Mouse (Mus musculus) ES-E14 (cell line): ENCODE results near the gene Vmo1. TPM values are rescaled to one million over a fixed set of nuclear protein-coding genes. Genes with fewer than 3 reads are reported as not detected.

ENCODE experiments used
- DNase-seq: peaks from one replicate; pipeline ENCODE4 v3.0.0-alpha.2; 2013; ENCODE audit warnings: low read depth, low spot score
- H3K27ac ChIP-seq: 2 replicates; pipeline ENCODE4 v1.5.1; 2012; ENCODE audit warnings: low read depth, mild to moderate bottlenecking, low read length, moderate library complexity, mixed read lengths; ENCODE audit not compliant: poor library complexity, insufficient read depth, severe bottlenecking
- H3K36me3 ChIP-seq: 2 replicates; pipeline ENCODE4 v1.6.1; 2012; ENCODE audit warnings: mild to moderate bottlenecking, low read length, moderate library complexity, mixed read lengths; ENCODE audit not compliant: control insufficient read depth, poor library complexity, insufficient read depth, severe bottlenecking
- H3K4me1 ChIP-seq, 2 experiments: fragments of 150-350 bp in 1 of 2; sonication (generic) in 1 of 2; 2 replicates each; pipeline ENCODE4 v1.6.1; 2012; ENCODE audit warnings: low read length in 2 of 2, mild to moderate bottlenecking in 1 of 2, mixed read lengths in 1 of 2; ENCODE audit not compliant: control insufficient read depth in 2 of 2, insufficient read depth in 2 of 2, poor library complexity in 1 of 2
- H3K4me3 ChIP-seq, 2 experiments: fragments of 150-350 bp in 1 of 2; sonication (generic) in 1 of 2; 2 replicates each; pipeline ENCODE4 v1.5.1; 2012; ENCODE audit warnings: low read length in 2 of 2, low read depth in 1 of 2, mild to moderate bottlenecking in 1 of 2, mixed read lengths in 1 of 2; ENCODE audit not compliant: insufficient read depth in 1 of 2, poor library complexity in 1 of 2, severe bottlenecking in 1 of 2
- H3K9ac ChIP-seq: 2 replicates; pipeline ENCODE4 v1.6.1; 2012; ENCODE audit warnings: low read depth, mild to moderate bottlenecking, low read length, mixed read lengths; ENCODE audit not compliant: poor library complexity, insufficient read depth, severe bottlenecking
- H3K9me3 ChIP-seq: fragments of 150-350 bp; sonication (generic); 2 replicates; pipeline ENCODE4 v1.6.1; 2012; ENCODE audit warnings: low read depth, mild to moderate bottlenecking, low read length; ENCODE audit not compliant: control insufficient read depth, insufficient read depth
- CHD2 ChIP-seq: IDR thresholded peaks from 2 replicates; pipeline ENCODE4 v1.6.1; 2014; ENCODE audit warnings: mild to moderate bottlenecking, low read depth, low read length, inconsistent platforms
- HCFC1 ChIP-seq: IDR thresholded peaks from 2 replicates; pipeline ENCODE4 v1.6.1; 2012; ENCODE audit warnings: low read length, inconsistent platforms, borderline replicate concordance; ENCODE audit not compliant: insufficient read depth
- MAFK ChIP-seq: IDR thresholded peaks from 2 replicates; pipeline ENCODE4 v1.6.1; 2014; ENCODE audit warnings: mild to moderate bottlenecking, low read depth, low read length, inconsistent platforms; ENCODE audit not compliant: insufficient read depth
- ZC3H11A ChIP-seq: IDR thresholded peaks from 2 replicates; pipeline ENCODE4 v1.6.1; 2012; ENCODE audit warnings: low read depth, mild to moderate bottlenecking, inconsistent platforms, low read length, borderline replicate concordance
- ZNF384 ChIP-seq: IDR thresholded peaks from 2 replicates; pipeline ENCODE4 v1.6.1; 2012; ENCODE audit warnings: low read depth, low read length, inconsistent platforms
- in situ Hi-C, 2 experiments: fragments of 600-800 bp; cut with MboI; formaldehyde crosslinking; loops; one replicate each; pipeline ENCODE4 v1.15.1; 2025; ENCODE audit warnings: low sequenced_read_pairs in 2 of 2, inconsistent platforms in 1 of 2; ENCODE audit not compliant: unreplicated experiment in 2 of 2
- total RNA-seq: library from RNA; depleted of rRNA; stranded (reverse); fragments of 300-350 nt; gene quantifications from 2 replicates; pipeline ENCODE4 v1.2.3, GENCODE M21; 2012

Gene Vmo1
- total RNA-seq, 1 experiment = not detected

GRCm38 (mm10) chr11:70511825-70512224 is 2.6 kb downstream of the Vmo1 start:
- Histone ChIP-seq H3K27ac (no peak overlapping the region), H3K9ac (no peak overlapping the region), H3K4me1 (peaks cover 0 to 12% of the 10 kb centered on the region in 2 experiments; a peak in 1 of 4 replicates), H3K9me3 (no peaks in the 10 kb centered on the region), H3K4me3 (no peak overlapping the region), H3K36me3 (no peaks in the 10 kb centered on the region)
- TF ChIP-seq HCFC1 (no peak), MAFK (no peak), CHD2 (no peak), ZNF384 (no peak)
- DNase-seq = no peak
- in situ Hi-C loops = no loop called here

DNA sequence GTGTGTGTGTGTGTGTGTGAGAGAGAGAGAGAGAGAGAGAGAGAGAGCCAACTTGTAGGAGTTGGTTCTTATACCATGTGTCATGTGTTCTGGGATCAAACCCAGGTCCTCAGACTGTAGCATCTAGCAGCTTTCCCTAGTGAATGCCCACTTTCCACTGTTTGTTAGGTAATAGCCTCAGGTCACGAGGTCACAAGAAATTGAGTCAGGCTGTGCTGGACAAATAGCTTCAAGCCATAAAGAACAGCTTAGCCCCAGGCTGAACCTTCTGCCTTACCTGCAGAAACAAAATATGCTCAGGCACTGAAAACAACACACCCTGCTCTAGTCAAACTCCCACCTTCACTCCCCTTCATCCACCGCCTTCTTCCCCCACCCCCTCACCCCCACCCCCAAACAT is 3.2 kb downstream of the Vmo1 start:
- TF ChIP-seq ZC3H11A (no peak), MAFK (no peak), ZNF384 (no peak), HCFC1 (no peak), CHD2 (no peak)
- Histone ChIP-seq H3K9ac (no peak overlapping the region), H3K4me1 (peaks cover 0 to 12% of the 10 kb centered on the region in 2 experiments; a peak in 1 of 4 replicates), H3K4me3 (no peak overlapping the region), H3K27ac (no peak overlapping the region), H3K36me3 (no peaks in the 10 kb centered on the region), H3K9me3 (no peaks in the 10 kb centered on the region)
- no peak for DNase-seq
- in situ Hi-C loops = no loop called here

GRCm38 (mm10) chr11:70509753-70510564 is 4.5 kb downstream of the Vmo1 start:
- Histone ChIP-seq H3K4me3 (peak overlapping the region; percentile 41 to 48; a peak in 3 of 4 replicates), H3K27ac (no peak overlapping the region), H3K36me3 (no peaks in the 10 kb centered on the region), H3K4me1 (peaks cover 0 to 18% of the 10 kb centered on the region in 2 experiments; a peak in 1 of 4 replicates), H3K9me3 (no peaks in the 10 kb centered on the region), H3K9ac (peak overlapping the region; percentile 47; the same call in 1 of the 2 replicates)
- in situ Hi-C loops = no loop called here
- TF ChIP-seq CHD2 (no peak), HCFC1 (no peak), MAFK (peak; percentile 69), ZC3H11A (peak; percentile 38; the same call in 1 of the 2 replicates), ZNF384 (no peak)
- peak; percentile 77 for DNase-seq

- H3K4me1 ChIP-seq = peaks cover 0 to 18% of the 10 kb centered on the region in 2 experiments; a peak in 2 of 4 replicates
- H3K27ac ChIP-seq = no peak overlapping the region
- H3K4me3 ChIP-seq = no peak overlapping the region
- in situ Hi-C loops = no loop called here
- DNase-seq = no peak
- no peak overlapping the region for H3K9ac ChIP-seq
- TF ChIP-seq ZNF384 (no peak), HCFC1 (no peak), ZC3H11A (no peak), CHD2 (no peak), MAFK (no peak)
- no peaks in the 10 kb centered on the region for H3K36me3 ChIP-seq
- H3K9me3 ChIP-seq = no peaks in the 10 kb centered on the region
Observed at GRCm38 (mm10) chr11:70506962-70507515, 7.4 kb downstream of the Vmo1 start.
